Mouse (Mus musculus) heart, embryonic 14.5 days (tissue): Measurements from ENCODE around the gene Pym1. TPM values are rescaled to one million over a fixed set of nuclear protein-coding genes. Genes with fewer than 3 reads are reported as not detected.
"Not testable (repeated sequence)": the region's sequence is repeated elsewhere in the genome, so short reads cannot be mapped to it uniquely, and the experiment has no call there.

ENCODE experiments used
- ATAC-seq: fragments of 200-750 bp; cut with Nextera tagmentation; 2 replicates; pipeline ENCODE4 v1.8.0; 2017; ENCODE audit warnings: low read depth, moderate TSS enrichment; ENCODE audit not compliant: insufficient number of reproducible peaks, insufficient read depth, low FRiP score
- H3K27ac ChIP-seq, 2 experiments: fragments of 200-500 bp in 1 of 2; fragments of 300-500 bp in 1 of 2; sonication (generic) in 1 of 2; replicated peaks in 1 of 2; 2 replicates each; pipeline ENCODE4 v1.5.1; 2012 to 2014; ENCODE audit warnings: low read depth in 2 of 2, low read length in 2 of 2, control low read depth in 1 of 2, mild to moderate bottlenecking in 1 of 2, mixed read lengths in 1 of 2; ENCODE audit not compliant: control insufficient read depth in 1 of 2, insufficient read depth in 1 of 2
- H3K27me3 ChIP-seq: fragments of 300-500 bp; sonication (generic); 2 replicates; pipeline ENCODE4 v1.6.1; 2014; ENCODE audit warnings: mild to moderate bottlenecking, low read length, control low read depth; ENCODE audit not compliant: control insufficient read depth, insufficient read depth
- H3K36me3 ChIP-seq: fragments of 300-500 bp; sonication (generic); 2 replicates; pipeline ENCODE4 v1.6.1; 2014; ENCODE audit warnings: mild to moderate bottlenecking, control low read depth, low read length, mixed read lengths; ENCODE audit not compliant: control insufficient read depth, insufficient read depth
- H3K4me1 ChIP-seq, 2 experiments: fragments of 200-500 bp in 1 of 2; fragments of 300-500 bp in 1 of 2; sonication (generic) in 1 of 2; 2 replicates each; pipeline ENCODE4 v1.6.1; 2012 to 2014; ENCODE audit warnings: low read length in 2 of 2, control low read depth in 1 of 2, mixed read lengths in 1 of 2; ENCODE audit not compliant: control insufficient read depth in 2 of 2, insufficient read depth in 2 of 2
- H3K4me2 ChIP-seq: fragments of 300-500 bp; sonication (generic); 2 replicates; pipeline ENCODE4 v1.6.1; 2014; ENCODE audit warnings: mild to moderate bottlenecking, low read length
- H3K4me3 ChIP-seq, 2 experiments: fragments of 200-500 bp in 1 of 2; fragments of 300-500 bp in 1 of 2; sonication (generic) in 1 of 2; 2 replicates each; pipeline ENCODE4 v1.5.1; 2012 to 2014; ENCODE audit warnings: low read length in 2 of 2, mild to moderate bottlenecking in 2 of 2, control low read depth in 1 of 2, low read depth in 1 of 2, moderate library complexity in 1 of 2; ENCODE audit not compliant: control insufficient read depth in 1 of 2, insufficient read depth in 1 of 2
- H3K9ac ChIP-seq: fragments of 300-500 bp; sonication (generic); 2 replicates; pipeline ENCODE4 v1.6.1; 2014; ENCODE audit warnings: mild to moderate bottlenecking, low read length
- H3K9me3 ChIP-seq: fragments of 300-500 bp; sonication (generic); 2 replicates; pipeline ENCODE4 v1.6.1; 2016; ENCODE audit warnings: low read length, control low read depth; ENCODE audit not compliant: control insufficient read depth
- WGBS: fragments of 180-500 bp; shearing (Covaris S2); extraction: QIAGEN DNeasy Blood & Tissue Kit; methylation state at CpG from one replicate; pipeline ENCODE4 v1.1.7; 2014; 5-methylcytosine and 5-hydroxymethylcytosine counted together
- polyA plus RNA-seq: library from polyadenylated mRNA; unstranded; fragments of >200 nt; fragmentation: Nextera tagmentation; extraction: Ambion mirVana; gene quantifications from 2 replicates; pipeline ENCODE4 v1.2.1, GENCODE M21; 2014

Pym1 gene
- polyA plus RNA-seq, 1 experiment from 2014 or later, result 18.3 TPM

DNA sequence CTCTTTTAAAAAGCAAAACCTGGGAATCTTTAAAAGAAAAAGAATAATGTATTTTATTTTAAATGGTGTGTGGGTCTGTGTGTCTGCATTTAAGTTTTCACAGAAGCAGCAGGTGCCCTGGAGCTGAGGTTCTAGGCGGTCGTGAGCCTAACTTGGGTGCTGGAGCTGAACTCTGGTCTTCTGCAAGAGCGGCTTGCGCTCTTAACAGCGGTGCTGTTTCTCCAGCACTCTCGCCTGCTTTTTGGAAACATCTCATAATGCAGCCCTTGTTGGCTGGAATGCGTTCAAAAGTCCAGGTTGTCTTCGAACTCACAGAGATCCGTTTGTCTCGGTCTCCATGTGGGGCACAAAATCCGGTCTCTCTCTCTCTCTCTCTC lies 42.4 kb upstream of the Pym1 start:
- Histone ChIP-seq H3K9me3 (no peaks in the 10 kb centered on the region), H3K4me2 (peak overlapping the region; percentile 68), H3K27ac (peak overlapping the region; percentile 42 to 97), H3K4me1 (peaks cover 5 to 19% of the 10 kb centered on the region in 2 experiments), H3K9ac (peak overlapping the region; percentile 89), H3K27me3 (no peaks in the 10 kb centered on the region), H3K4me3 (peak overlapping the region; percentile 36 to 77), H3K36me3 (peaks cover 31% of the 10 kb centered on the region)
- WGBS, result 9% methylated on average over 11 of the region's 11 CpGs
- no peak for ATAC-seq

DNA sequence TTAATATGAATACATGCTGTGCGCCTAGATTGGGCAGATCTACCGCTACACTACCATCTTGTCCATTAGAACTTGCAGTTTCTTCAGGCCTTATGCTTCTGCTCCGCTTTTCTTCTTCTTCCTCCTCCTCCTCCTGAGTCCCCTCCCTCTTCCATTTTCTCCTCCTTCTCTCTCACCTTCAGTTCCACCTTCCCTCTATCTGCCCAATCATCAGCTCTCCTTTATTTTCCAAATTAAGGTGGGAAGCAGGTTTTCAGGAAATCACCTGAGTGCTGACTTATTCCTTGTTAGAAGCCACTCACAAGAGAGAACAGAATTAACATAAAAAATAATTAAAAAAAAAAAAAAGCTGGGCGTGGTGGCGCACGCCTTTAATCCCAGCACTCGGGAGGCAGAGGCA lies 36.4 kb upstream of the Pym1 start:
- H3K4me1 ChIP-seq, H3K27ac ChIP-seq, H3K4me3 ChIP-seq, H3K4me2 ChIP-seq, H3K9ac ChIP-seq, H3K27me3 ChIP-seq, H3K36me3 ChIP-seq, H3K9me3 ChIP-seq, ATAC-seq: not testable (repeated sequence)
- WGBS, result 89% methylated on average over 7 of the region's 7 CpGs

DNA sequence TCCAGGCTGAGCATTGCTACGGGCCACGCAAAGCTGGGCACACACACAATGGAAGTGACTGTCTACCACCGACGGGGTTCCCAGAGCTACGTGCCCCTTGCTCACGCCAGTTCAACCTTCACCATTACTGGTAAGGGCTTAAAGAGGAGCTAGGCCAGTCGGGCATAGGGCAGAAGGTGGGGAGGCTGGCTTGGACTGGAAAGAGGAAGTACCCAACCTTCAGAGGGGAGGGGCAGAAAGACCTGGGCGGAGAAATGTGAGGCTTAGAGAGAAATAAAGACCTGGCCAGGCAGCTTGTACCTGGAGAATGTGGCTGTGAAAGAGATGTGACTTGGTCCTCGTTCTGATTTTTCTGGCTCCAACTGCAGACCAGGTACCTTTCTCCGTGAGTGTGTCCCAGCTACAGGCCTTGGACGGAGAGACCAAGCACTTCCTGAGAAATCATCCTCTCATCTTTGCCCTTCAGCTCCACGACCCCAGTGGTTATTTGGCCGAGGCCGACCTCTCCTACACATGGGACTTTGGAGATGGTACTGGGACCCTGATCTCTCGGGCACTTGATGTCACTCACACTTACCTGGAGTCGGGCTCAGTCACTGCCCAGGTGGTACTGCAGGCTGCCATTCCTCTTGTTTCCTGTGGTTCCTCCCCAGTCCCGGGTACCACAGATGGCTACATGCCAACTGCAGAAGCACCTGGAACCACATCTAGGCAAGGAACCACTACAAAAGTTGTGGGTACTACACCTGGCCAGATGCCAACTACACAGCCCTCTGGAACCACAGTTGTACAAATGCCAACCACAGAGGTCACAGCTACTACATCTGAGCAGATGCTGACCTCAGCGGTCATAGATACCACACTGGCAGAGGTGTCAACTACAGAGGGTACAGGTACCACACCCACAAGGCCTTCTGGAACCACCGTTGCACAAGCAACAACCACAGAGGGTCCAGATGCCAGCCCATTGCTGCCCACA lies 31.8 kb upstream of the Pym1 start:
- H3K4me3 ChIP-seq, result no peak overlapping the region
- 80% methylated on average over 19 of the region's 19 CpGs for WGBS
- ATAC-seq, result no peak
- H3K27ac ChIP-seq, result no peak overlapping the region
- no peak overlapping the region for H3K4me2 ChIP-seq
- no peak overlapping the region for H3K9ac ChIP-seq
- H3K9me3 ChIP-seq, result no peaks in the 10 kb centered on the region
- no peaks in the 10 kb centered on the region for H3K27me3 ChIP-seq
- H3K36me3 ChIP-seq, result no peaks in the 10 kb centered on the region
- no peaks in the 10 kb centered on the region for H3K4me1 ChIP-seq

DNA sequence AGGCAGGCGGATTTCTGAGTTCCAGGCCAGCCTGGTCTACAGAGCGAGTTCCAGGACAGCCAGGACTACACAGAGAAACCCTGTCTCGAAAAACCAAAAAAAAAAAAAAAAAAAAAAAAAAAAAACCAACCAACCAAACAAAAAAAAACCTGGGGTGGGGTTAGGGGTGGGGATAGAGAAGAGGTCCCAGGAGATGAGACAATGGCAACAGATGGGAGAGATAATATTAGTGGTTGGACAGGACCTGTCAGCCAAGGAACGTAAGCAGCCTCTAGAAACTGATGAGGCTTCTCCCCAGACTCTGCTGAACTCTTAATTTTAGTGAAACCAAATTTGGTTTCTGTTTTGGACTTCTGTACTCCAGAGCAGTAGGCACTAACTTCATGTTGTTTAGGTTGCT lies 22.2 kb upstream of the Pym1 start:
- not testable (repeated sequence) for H3K9ac ChIP-seq, H3K4me3 ChIP-seq, H3K27ac ChIP-seq, H3K27me3 ChIP-seq, H3K4me1 ChIP-seq, ATAC-seq, H3K9me3 ChIP-seq, H3K36me3 ChIP-seq, H3K4me2 ChIP-seq
- WGBS, result 75% methylated on average over 3 of the region's 4 CpGs

DNA sequence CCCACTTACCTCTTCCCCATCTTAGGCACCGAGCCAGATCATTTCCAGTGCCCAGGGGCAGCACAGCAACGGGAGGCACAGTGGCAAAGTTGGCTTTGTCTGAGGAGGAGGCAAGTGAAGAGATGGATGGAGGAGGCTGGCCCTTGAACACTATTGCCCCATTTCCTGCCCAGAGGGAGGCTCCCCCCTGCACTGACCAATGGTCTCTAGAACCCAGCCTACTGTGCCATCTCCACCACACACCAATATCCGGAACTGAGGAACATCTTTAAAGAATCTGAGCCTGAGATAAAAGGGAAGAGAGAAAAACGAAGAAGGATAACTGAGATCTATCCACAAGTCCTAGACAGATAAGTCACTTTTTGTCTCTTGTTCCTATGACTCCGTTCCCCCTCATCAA lies 19.6 kb upstream of the Pym1 start:
- no peak overlapping the region for H3K9ac ChIP-seq
- H3K9me3 ChIP-seq, result no peaks in the 10 kb centered on the region; the same call in 1 of the 2 replicates
- no peak overlapping the region for H3K4me3 ChIP-seq
- 70% methylated on average over 5 of the region's 5 CpGs for WGBS
- no peak overlapping the region for H3K4me2 ChIP-seq
- no peak for ATAC-seq
- H3K4me1 ChIP-seq, result no peaks in the 10 kb centered on the region
- H3K36me3 ChIP-seq, result no peaks in the 10 kb centered on the region
- no peak overlapping the region for H3K27ac ChIP-seq
- H3K27me3 ChIP-seq, result no peaks in the 10 kb centered on the region

DNA sequence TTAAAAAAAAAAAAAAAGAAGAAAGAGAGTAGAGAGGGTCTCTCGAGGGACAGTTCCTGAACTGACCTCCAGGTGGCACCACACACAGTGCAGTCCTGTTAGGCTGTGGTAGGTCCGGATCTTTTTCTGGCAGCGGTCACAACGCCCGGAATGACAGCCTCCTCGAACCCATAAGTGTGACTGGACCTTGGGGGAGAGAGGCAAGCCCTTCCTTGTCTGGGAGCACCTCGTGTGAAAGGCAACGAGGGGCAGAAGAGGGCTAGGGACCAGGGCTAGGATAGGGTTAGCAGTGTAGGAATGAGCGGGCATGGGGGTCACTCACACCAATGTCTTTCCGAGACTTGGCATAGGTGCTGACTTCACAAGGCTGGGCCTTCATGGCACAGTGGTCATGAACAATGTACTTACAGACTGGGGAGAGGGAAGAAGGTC lies 16.7 kb upstream of the Pym1 start:
- Histone ChIP-seq H3K4me1 (no peaks in the 10 kb centered on the region), H3K4me3 (no peak overlapping the region), H3K27me3 (no peaks in the 10 kb centered on the region), H3K9ac (no peak overlapping the region), H3K36me3 (no peaks in the 10 kb centered on the region), H3K9me3 (no peaks in the 10 kb centered on the region; the same call in 1 of the 2 replicates), H3K4me2 (0 out of 2 replicates have a peak overlapping the region, but pooled peaks have one; percentile 12), H3K27ac (no peak overlapping the region)
- peak; percentile 48 for ATAC-seq
- 21% methylated on average over 10 of the region's 10 CpGs for WGBS

DNA sequence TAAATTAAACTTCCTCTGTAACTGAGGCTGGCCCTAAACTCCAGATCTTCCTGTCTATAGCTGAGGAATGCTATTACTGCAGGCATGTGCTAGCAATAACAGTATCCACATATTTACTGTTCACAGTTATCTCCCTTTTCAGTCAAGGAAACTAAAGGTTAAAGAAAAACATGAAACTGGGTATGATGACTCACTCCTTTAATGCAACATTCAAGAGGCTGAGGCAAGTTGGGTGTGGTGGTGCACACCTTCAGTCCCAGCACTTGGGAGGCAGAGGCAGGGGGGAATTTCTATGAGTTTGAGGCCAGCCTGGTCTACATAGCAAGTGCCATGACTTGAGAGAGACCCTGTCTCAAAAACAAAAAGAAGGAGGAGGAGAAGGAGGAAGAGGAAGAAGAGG lies 15.7 kb upstream of the Pym1 start:
- Histone ChIP-seq H3K36me3 (no peaks in the 10 kb centered on the region), H3K27me3 (no peaks in the 10 kb centered on the region), H3K9me3 (no peaks in the 10 kb centered on the region; the same call in 1 of the 2 replicates), H3K27ac (no peak overlapping the region), H3K9ac (no peak overlapping the region), H3K4me3 (no peak overlapping the region), H3K4me1 (no peaks in the 10 kb centered on the region), H3K4me2 (no peak overlapping the region)
- no peak for ATAC-seq
